Mouse (Mus musculus) midbrain, embryonic 10.5 days (tissue): ENCODE results near the gene Ppa2. TPM values are rescaled to one million over a fixed set of nuclear protein-coding genes. Genes with fewer than 3 reads are reported as not detected.
A peak's percentile ranks its signal among the peaks of the same experiment; 100 is the strongest.

Experiments
- DNase-seq: peaks from one replicate; pipeline ENCODE4 v3.0.0-alpha.2; 2017; ENCODE audit warnings: low spot score
- H3K27ac ChIP-seq: fragments of 300-500 bp; sonication (generic); replicated peaks from 2 replicates; pipeline ENCODE4 v1.5.1; 2016; ENCODE audit warnings: mild to moderate bottlenecking
- H3K27me3 ChIP-seq: fragments of 300-500 bp; sonication (generic); 2 replicates; pipeline ENCODE4 v1.6.1; 2016; ENCODE audit warnings: low read depth, mild to moderate bottlenecking; ENCODE audit not compliant: poor library complexity, severe bottlenecking
- H3K36me3 ChIP-seq: fragments of 300-500 bp; sonication (generic); 2 replicates; pipeline ENCODE4 v1.6.1; 2016; ENCODE audit warnings: mild to moderate bottlenecking, moderate library complexity
- H3K4me1 ChIP-seq: fragments of 300-500 bp; sonication (generic); 2 replicates; pipeline ENCODE4 v1.6.1; 2016
- H3K4me3 ChIP-seq: fragments of 300-500 bp; sonication (generic); 2 replicates; pipeline ENCODE4 v1.5.1; 2016; ENCODE audit warnings: mild to moderate bottlenecking, moderate library complexity
- H3K9me3 ChIP-seq: fragments of 300-500 bp; sonication (generic); replicated peaks from 2 replicates; pipeline ENCODE4 v1.6.1; 2016; ENCODE audit warnings: mild to moderate bottlenecking
- WGBS: fragments of 180-500 bp; shearing (Covaris S2); methylation state at CpG from one replicate; pipeline ENCODE4 v1.1.7; 2016; 5-methylcytosine and 5-hydroxymethylcytosine counted together
- polyA plus RNA-seq: library from polyadenylated mRNA; unstranded; fragments of >200 nt; fragmentation: Nextera tagmentation; extraction: Ambion mirVana; gene quantifications from 2 replicates; pipeline ENCODE4 v1.2.1, GENCODE M21; 2016

The Ppa2 gene
- polyA plus RNA-seq = 87.6 and 91.6 TPM in 2 replicates

GRCm38 (mm10) chr3:133309954-133310808 lies at the start of gene Ppa2:
Gene Ppa2, plus strand, starts transcription at chr3:133310110.
- peaks cover 5% of the 10 kb centered on the region for H3K36me3 ChIP-seq
- H3K27ac ChIP-seq = peak within 1 kb of the TSS; percentile 98
- H3K4me1 ChIP-seq = peaks cover 26% of the 10 kb centered on the region
- H3K4me3 ChIP-seq = peak within 1 kb of the TSS; percentile 83
- H3K27me3 ChIP-seq = no peaks in the 10 kb centered on the region
- 0 out of 2 replicates have a peak, but pooled peaks cover 4% of the 10 kb centered on the region for H3K9me3 ChIP-seq
- peak; percentile 87 for DNase-seq
- under 1% methylated on average over 95 of the region's 95 CpGs for WGBS

GRCm38 (mm10) chr3:133271887-133272286 lies 38.0 kb upstream of the Ppa2 start:
- 25% methylated on average over 3 of the region's 3 CpGs for WGBS
- Histone ChIP-seq H3K36me3 (no peaks in the 10 kb centered on the region), H3K4me3 (no peak overlapping the region), H3K4me1 (no peaks in the 10 kb centered on the region), H3K27ac (no peak overlapping the region), H3K9me3 (no peaks in the 10 kb centered on the region), H3K27me3 (no peaks in the 10 kb centered on the region)
- DNase-seq = peak; percentile 54

GRCm38 (mm10) chr3:133284587-133284986 lies 25.3 kb upstream of the Ppa2 start:
- Histone ChIP-seq H3K27me3 (no peaks in the 10 kb centered on the region), H3K4me1 (peaks cover 4% of the 10 kb centered on the region), H3K4me3 (no peak overlapping the region), H3K27ac (no peak overlapping the region), H3K9me3 (no peaks in the 10 kb centered on the region), H3K36me3 (no peaks in the 10 kb centered on the region)
- WGBS = 92% methylated on average over 5 of the region's 5 CpGs
- no peak for DNase-seq

GRCm38 (mm10) chr3:133288795-133289194 lies 21.1 kb upstream of the Ppa2 start:
- no peak for DNase-seq
- H3K4me3 ChIP-seq = no peak overlapping the region
- H3K9me3 ChIP-seq = no peaks in the 10 kb centered on the region
- no peaks in the 10 kb centered on the region for H3K27me3 ChIP-seq
- no peak overlapping the region for H3K27ac ChIP-seq
- peaks cover 4% of the 10 kb centered on the region for H3K4me1 ChIP-seq
- H3K36me3 ChIP-seq = no peaks in the 10 kb centered on the region
- WGBS = 92% methylated on average over 2 of the region's 2 CpGs

- Histone ChIP-seq H3K27me3 (no peaks in the 10 kb centered on the region), H3K9me3 (peaks cover 10% of the 10 kb centered on the region; the same call in 1 of the 2 replicates), H3K36me3 (no peaks in the 10 kb centered on the region; the same call in 1 of the 2 replicates), H3K4me3 (no peak overlapping the region), H3K27ac (no peak overlapping the region), H3K4me1 (no peaks in the 10 kb centered on the region)
- DNase-seq = no peak
- 92% methylated on average over 3 of the region's 3 CpGs for WGBS
These were observed 5.6 kb upstream of the Ppa2 start for GRCm38 (mm10) chr3:133304328-133304727.

GRCm38 (mm10) chr3:133308361-133308760 lies 1.5 kb upstream of the Ppa2 start:
- no peak for DNase-seq
- 0 out of 2 replicates have a peak, but pooled peaks cover 4% of the 10 kb centered on the region for H3K9me3 ChIP-seq
- H3K4me3 ChIP-seq = no peak overlapping the region
- peaks cover 5% of the 10 kb centered on the region for H3K36me3 ChIP-seq
- H3K27ac ChIP-seq = no peak overlapping the region
- peaks cover 22% of the 10 kb centered on the region for H3K4me1 ChIP-seq
- WGBS = 96% methylated on average over 3 of the region's 3 CpGs
- H3K27me3 ChIP-seq = no peaks in the 10 kb centered on the region

GRCm38 (mm10) chr3:133309359-133309758 lies 551 bp upstream of the Ppa2 start:
- no peak for DNase-seq
- 93% methylated on average over 7 of the region's 7 CpGs for WGBS
- no peak overlapping the region for H3K27ac ChIP-seq
- 0 out of 2 replicates have a peak, but pooled peaks cover 4% of the 10 kb centered on the region for H3K9me3 ChIP-seq
- no peaks in the 10 kb centered on the region for H3K27me3 ChIP-seq
- H3K4me3 ChIP-seq = no peak overlapping the region
- peaks cover 5% of the 10 kb centered on the region for H3K36me3 ChIP-seq
- peaks cover 26% of the 10 kb centered on the region for H3K4me1 ChIP-seq

GRCm38 (mm10) chr3:133310809-133311179 lies 884 bp downstream of the Ppa2 start:
- Histone ChIP-seq H3K27me3 (no peaks in the 10 kb centered on the region), H3K4me3 (peak overlapping the region; percentile 83), H3K9me3 (0 out of 2 replicates have a peak, but pooled peaks cover 4% of the 10 kb centered on the region), H3K27ac (peak overlapping the region; percentile 98), H3K36me3 (peaks cover 5% of the 10 kb centered on the region), H3K4me1 (peaks cover 26% of the 10 kb centered on the region)
- WGBS = 21% methylated on average over 14 of the region's 14 CpGs
- no peak for DNase-seq

- Histone ChIP-seq H3K36me3 (peaks cover 5% of the 10 kb centered on the region), H3K9me3 (0 out of 2 replicates have a peak, but pooled peaks cover 4% of the 10 kb centered on the region), H3K4me1 (peaks cover 26% of the 10 kb centered on the region), H3K27ac (no peak overlapping the region), H3K4me3 (no peak overlapping the region), H3K27me3 (no peaks in the 10 kb centered on the region)
- DNase-seq = no peak
- WGBS = 98% methylated on average over 3 of the region's 3 CpGs
These were observed 2.4 kb downstream of the Ppa2 start for GRCm38 (mm10) chr3:133312331-133312730.

- Histone ChIP-seq H3K27ac (no peak overlapping the region), H3K4me3 (no peak overlapping the region), H3K4me1 (peaks cover 26% of the 10 kb centered on the region), H3K36me3 (peaks cover 5% of the 10 kb centered on the region), H3K27me3 (no peaks in the 10 kb centered on the region), H3K9me3 (0 out of 2 replicates have a peak, but pooled peaks cover 4% of the 10 kb centered on the region)
- no peak for DNase-seq
- 74% methylated on average over 6 of the region's 6 CpGs for WGBS
These were observed 2.9 kb downstream of the Ppa2 start for GRCm38 (mm10) chr3:133312850-133313249.

GRCm38 (mm10) chr3:133313491-133314199 lies 3.7 kb downstream of the Ppa2 start:
- Histone ChIP-seq H3K9me3 (no peaks in the 10 kb centered on the region), H3K36me3 (peaks cover 5% of the 10 kb centered on the region), H3K4me1 (peaks cover 26% of the 10 kb centered on the region), H3K27ac (no peak overlapping the region), H3K4me3 (no peak overlapping the region), H3K27me3 (no peaks in the 10 kb centered on the region)
- 92% methylated on average over 3 of the region's 3 CpGs for WGBS
- DNase-seq = no peak

- peaks cover 5% of the 10 kb centered on the region; the same call in 1 of the 2 replicates for H3K36me3 ChIP-seq
- no peaks in the 10 kb centered on the region for H3K27me3 ChIP-seq
- peaks cover 26% of the 10 kb centered on the region for H3K4me1 ChIP-seq
- 44% methylated on average over 6 of the region's 6 CpGs for WGBS
- H3K9me3 ChIP-seq = no peaks in the 10 kb centered on the region
- H3K27ac ChIP-seq = no peak overlapping the region
- H3K4me3 ChIP-seq = no peak overlapping the region
- peak; percentile 62 for DNase-seq
These were observed 4.6 kb downstream of the Ppa2 start for GRCm38 (mm10) chr3:133314475-133314874.
